Mouse (Mus musculus): ENCODE results near the gene Pld5.
"Not testable (repeated sequence)": the region's sequence is repeated elsewhere in the genome, so short reads cannot be mapped to it uniquely, and the experiment has no call there.

Pld5 gene

GRCm38 (mm10) chr1:176034699-176035098 lies 240.4 kb downstream of the Pld5 start:
- DNase-seq: no peak

GRCm38 (mm10) chr1:176033698-176034097 lies 241.4 kb downstream of the Pld5 start:
- DNase-seq: no peak

GRCm38 (mm10) chr1:176029063-176029462 lies 246.0 kb downstream of the Pld5 start:
- DNase-seq: no peak

GRCm38 (mm10) chr1:176028397-176028796 lies 246.7 kb downstream of the Pld5 start:
- no peak for DNase-seq

- no peak for DNase-seq
These were observed 250.6 kb downstream of the Pld5 start for GRCm38 (mm10) chr1:176024501-176024900.

GRCm38 (mm10) chr1:176018523-176018922 lies 256.6 kb downstream of the Pld5 start:
- DNase-seq: no peak

GRCm38 (mm10) chr1:176016076-176016475 lies 259.0 kb downstream of the Pld5 start:
- no peak for DNase-seq

GRCm38 (mm10) chr1:176013497-176014268 lies 261.4 kb downstream of the Pld5 start:
- no peak for DNase-seq

GRCm38 (mm10) chr1:176011535-176011934 lies 263.6 kb downstream of the Pld5 start:
- DNase-seq: no peak

GRCm38 (mm10) chr1:176011072-176011471 lies 264.0 kb downstream of the Pld5 start:
- DNase-seq: no peak

- no peak for DNase-seq
These were observed 266.7 kb downstream of the Pld5 start for GRCm38 (mm10) chr1:176008411-176008810.

GRCm38 (mm10) chr1:176000599-176000998 lies 274.5 kb downstream of the Pld5 start:
- DNase-seq: no peak

- no peak for DNase-seq
These were observed 277.9 kb downstream of the Pld5 start for GRCm38 (mm10) chr1:175997076-175997651.

GRCm38 (mm10) chr1:175988912-175989311 lies 286.2 kb downstream of the Pld5 start:
- DNase-seq: no peak

GRCm38 (mm10) chr1:175988448-175988847 lies 286.7 kb downstream of the Pld5 start:
- no peak for DNase-seq

GRCm38 (mm10) chr1:175979014-175979413 lies 296.1 kb downstream of the Pld5 start, which contains the start of gene Rbm8a2:
Gene Rbm8a2 (minus strand): TSS chr1:175979114.
- DNase-seq: not testable (repeated sequence)

- no peak for DNase-seq
These were observed 304.4 kb downstream of the Pld5 start for GRCm38 (mm10) chr1:175970710-175971109.

- no peak for DNase-seq
These were observed 307.9 kb downstream of the Pld5 start for GRCm38 (mm10) chr1:175967004-175967745.

GRCm38 (mm10) chr1:175961786-175962185 lies 313.3 kb downstream of the Pld5 start:
- DNase-seq: no peak

GRCm38 (mm10) chr1:175950851-175951250 lies 324.3 kb downstream of the Pld5 start:
- DNase-seq: no peak

- DNase-seq: no peak
These were observed 324.7 kb downstream of the Pld5 start for GRCm38 (mm10) chr1:175950421-175950820.

GRCm38 (mm10) chr1:175946718-175947315 lies 328.3 kb downstream of the Pld5 start:
- no peak for DNase-seq

GRCm38 (mm10) chr1:175943168-175943567 lies 331.9 kb downstream of the Pld5 start:
- DNase-seq: no peak

Measured in B cell, adult 2 months (primary cell).